Mouse (Mus musculus): ENCODE measurements at regions not wholly inside any gene's neighbourhood (a gene's known extent, or its start where the extent isn't known, plus 50 kb on each side); places are given as distances from the start of the nearest gene placed in this dataset.

DNA sequence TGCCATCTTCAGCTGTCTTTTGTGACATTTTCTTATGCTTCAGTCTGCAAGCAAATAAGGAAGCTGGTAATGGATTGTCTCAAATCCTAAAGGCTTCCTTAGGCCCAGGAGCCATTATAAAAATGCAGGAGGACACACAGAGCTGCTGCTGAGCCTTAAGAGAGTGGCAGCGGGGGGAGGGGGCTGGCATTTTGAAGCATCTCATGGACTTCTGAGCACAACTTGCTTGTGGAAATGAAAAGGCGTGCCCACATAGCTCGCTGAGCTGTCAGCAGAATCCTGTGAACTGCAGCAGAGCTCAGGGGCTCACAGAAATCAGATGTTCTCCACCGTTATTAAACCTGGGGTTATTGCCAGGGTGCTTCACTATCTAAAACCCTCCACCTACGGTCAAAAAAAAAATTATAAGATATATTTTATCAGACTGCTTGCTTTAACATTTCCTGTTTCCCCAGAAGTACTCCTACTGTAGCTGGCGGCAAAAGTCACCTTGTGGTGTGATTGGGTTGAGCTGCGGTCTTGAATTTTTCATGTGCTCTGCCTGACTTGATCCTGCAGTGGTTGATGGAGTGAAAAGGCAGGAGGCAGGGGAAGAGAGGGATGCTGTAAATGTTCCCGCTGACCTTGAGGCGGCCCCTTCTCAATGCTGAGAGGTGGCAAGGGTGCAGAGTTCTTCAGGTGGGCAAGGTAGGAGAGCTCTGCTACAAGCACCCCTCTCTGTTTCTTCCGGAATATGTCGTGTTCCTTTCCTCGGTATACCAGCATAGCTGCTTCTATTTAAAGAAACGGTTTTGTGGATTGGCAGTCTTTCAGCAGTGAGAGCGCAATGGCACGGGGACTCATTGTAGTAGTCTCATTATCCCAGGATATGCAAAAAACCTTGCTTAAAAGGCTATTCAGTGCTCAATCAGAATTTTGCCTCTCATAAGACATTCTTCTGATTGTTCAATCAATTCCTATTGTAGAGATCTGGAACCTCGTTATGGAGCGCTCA lies 71.4 kb upstream of the Krr1 start:
- DNase-seq, result no peak

DNA sequence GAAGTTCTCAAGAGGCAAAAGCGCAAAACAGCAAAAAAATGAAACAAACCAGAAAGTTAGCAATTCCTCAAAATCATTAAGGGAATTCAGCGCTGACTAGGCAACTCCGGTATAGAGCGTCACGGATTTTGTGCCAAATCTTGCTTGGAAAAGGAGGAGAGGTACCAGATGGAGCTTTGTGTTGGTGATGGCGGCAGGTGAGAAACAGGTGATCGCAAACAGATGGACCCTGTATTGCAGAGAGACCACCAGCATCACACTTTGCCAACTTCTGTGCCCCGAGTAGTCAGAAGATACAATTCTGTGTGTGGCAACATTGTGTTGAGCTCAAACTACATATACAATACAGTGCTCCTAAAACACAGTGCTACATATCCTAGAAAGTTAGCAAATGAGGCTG lies 68.5 kb upstream of the Krr1 start:
- no peak for DNase-seq

DNA sequence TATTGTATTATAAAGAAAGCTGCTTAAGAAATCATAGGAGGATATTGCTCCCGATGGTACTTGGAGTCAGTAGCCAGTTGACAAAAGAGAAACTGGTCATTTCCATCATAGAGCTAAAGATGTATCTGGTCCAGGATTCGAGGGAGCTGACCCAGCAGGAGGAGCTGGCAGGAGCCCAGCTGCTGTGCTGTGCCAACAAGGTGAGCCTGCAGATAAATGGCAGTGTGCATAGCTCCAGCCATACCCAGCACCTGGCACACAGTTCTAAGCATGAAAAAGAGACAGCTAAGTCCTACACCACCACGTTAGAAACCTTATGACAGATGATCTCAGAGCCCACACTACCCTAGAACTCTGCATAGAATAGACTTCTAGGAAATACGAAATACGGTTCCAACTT lies 64.6 kb upstream of the Krr1 start:
- DNase-seq, result no peak

DNA sequence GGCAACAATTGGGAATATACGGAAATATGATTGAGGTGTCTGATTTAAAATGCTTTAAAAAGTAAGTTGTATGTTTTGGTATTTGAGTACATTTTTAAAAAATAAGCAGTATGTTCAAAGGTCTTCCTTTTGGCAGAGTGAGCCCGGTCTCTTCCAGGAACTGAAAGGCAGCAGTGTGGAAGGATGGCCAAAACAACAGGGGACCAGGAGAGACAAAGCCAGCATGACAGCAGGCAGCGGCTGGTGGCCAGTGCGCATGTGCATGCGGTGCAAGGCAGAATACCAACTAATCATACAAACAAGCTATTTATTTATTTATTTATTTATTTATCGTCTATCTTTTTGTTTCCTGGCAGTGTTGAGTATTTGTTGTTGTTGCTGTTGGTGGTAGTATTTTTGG lies 59.9 kb upstream of the Krr1 start:
- DNase-seq, result no peak

DNA sequence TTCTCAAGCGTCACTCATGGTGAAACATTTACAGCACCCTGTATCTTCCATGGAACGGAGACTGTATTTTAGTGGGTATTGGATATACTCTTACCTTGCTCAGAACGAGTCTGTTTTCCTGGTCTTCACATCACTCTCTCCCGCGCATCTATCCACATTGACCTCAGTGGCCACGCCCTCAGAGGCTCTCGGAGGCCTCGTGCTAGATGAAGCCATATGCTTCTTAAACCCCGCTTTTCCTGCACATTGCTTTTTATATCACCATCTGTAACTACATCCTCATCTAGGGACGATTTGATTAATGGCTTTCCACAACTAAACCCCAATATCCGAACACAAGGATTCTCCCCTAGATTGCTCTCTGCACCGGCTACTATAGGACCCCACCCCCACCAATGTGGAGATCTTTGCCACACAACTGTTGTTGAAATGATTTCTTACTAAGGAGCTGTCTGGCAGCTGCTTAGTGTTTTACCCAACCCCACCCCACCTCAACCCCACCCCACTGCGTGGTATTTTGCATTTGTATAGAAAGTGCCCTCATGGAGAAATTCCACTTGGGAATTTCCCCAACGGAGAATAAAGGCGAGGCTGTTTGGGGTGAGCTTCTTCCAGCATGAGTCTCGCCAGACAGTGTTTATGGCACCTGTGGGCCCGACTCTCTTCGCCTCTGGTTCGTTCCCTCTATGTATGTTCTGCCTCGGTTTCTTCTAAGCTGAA lies 59.2 kb upstream of the Krr1 start:
- no peak for DNase-seq

DNA sequence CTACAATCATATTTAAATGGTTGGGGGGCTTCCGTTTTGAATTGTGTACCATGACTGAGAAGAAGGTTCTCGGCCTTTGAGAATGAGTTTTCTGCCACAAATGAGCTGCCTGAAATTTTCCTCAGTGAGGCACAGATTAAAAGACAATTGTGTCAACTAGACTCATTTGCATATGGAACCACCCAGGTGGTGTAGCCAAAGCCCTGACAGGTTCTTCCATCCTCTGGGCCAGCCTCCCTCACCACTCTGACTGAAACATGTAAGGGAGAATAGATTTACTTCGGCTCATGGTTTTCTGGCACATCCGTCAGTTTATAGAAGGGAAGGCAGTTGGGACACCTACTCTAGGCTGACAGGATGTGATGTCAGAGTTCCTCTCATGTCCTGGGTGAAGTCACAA lies 58.2 kb upstream of the Krr1 start:
- DNase-seq, result no peak

DNA sequence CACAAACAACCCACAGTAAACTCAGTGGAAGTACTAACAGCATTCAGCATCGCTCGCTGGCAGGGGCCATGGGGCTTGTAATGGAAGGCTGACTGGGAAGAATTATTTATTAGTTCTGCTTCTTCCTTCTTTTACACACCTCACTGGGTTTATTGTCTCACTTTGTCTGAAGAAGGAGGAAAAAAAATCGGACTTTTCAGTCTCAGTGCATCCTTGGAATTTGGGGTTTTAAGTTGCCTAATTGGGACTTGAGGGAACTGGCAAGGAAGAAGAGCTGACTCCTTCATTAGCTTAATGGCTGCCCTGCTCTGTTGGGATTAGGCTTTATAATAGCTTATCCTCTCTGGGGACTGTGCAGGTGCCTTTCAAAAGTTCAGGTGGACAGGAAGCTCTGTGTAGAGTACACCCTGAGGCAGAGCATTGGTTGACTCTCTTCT lies 54.4 kb upstream of the Krr1 start:
- DNase-seq, result no peak

DNA sequence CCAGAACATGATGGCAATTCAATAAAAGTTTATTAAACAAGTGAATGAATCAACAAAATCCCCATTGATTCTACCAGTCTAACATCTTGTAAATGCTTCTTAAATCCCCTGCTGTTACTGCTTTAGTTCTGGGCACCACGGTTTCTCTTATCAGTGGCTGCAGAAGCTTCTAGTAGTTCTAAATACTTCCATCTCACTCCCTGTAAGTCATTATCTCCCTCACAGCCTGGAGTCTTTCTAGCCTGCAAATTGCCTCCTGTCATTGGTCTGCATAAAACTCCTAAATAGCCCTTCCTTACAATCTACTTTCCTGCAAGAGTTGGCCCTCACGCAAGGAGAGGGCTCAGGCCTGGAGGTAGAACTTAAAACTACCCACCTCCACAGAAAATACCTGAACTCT lies 53.0 kb upstream of the Krr1 start:
- DNase-seq, result no peak

DNA sequence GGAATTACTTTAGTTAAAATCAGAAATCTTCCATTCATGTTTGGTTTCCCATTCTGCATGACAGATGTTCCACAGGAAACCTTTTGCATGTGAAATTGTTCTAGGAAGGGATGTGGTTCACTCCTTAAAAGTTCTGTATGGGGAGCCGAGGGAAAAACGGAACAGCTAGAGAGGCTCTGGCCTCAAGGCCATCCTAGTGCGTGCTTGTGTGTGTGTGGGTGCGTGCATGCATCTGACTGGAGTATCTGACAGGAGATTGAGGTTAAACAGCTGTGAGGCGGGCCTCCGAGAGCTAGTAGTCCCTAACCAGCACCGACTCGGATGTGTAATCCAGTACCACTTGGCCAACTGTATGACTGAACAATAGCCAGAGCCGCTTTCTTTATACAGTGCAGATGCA lies 51.0 kb upstream of the Krr1 start:
- DNase-seq, result no peak

All from right cerebral cortex, postnatal 4 days (tissue).